Mouse (Mus musculus): ENCODE measurements at regions not wholly inside any gene's neighbourhood (a gene's known extent, or its start where the extent isn't known, plus 50 kb on each side); places are given as distances from the start of the nearest gene placed in this dataset.

DNA sequence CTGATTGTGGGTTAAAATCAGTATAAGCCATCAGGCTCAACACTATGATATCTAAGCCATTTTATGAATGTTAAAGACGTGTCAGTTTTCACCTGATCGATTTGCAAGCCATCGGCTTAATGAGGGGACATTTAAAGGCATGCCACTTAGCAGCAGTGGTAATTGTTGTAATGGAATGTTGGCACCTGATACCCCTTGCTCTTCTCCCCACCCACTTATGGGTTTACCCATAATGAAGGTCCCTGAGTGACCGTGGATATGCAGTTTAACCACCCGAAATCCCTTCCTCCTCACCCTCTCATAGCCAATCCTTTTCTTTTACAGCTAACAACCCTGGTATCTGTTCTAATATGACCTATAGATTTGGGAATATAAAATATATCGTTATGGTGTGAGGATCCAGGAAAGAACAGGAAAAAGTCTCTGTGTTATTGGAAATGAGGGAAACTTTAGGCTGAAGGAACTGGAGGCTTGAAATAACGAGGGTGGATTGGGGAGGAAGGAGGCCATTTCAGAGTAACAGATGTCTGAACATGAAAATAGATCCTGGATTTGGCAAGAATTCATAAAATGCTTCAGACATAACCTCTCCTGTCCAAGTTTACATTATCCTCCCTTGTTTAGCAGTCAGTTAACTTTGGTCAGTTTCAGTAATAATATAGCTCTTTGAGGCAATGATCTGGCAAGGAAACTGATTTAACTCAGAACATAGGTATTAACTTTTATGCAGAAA is 192.4 kb downstream of the Lmbrd1 start:
- no peak for TF ChIP-seq MAFK (IDR thresholded peaks at IDR 0.05; ENCODE audit: insufficient read depth, low read depth, low read length)
- TF ChIP-seq ZNF384 (IDR thresholded peaks at IDR 0.05; ENCODE audit: low read depth, low read length) = no peak
- TF ChIP-seq CHD2 (IDR thresholded peaks at IDR 0.05; ENCODE audit: low read depth, low read length) = no peak
- no peak for TF ChIP-seq HCFC1 (IDR thresholded peaks at IDR 0.05; ENCODE audit: borderline replicate concordance, insufficient read depth, low read length)
- TF ChIP-seq ZC3H11A (IDR thresholded peaks at IDR 0.05; ENCODE audit: borderline replicate concordance, low read depth, low read length) = no peak
